Mouse (Mus musculus) splenic B cell, adult 2 months (primary cell): ENCODE results near the gene Scube3.
A peak's percentile ranks its signal among the peaks of the same experiment; 100 is the strongest.
"Not testable (repeated sequence)": the region's sequence is repeated elsewhere in the genome, so short reads cannot be mapped to it uniquely, and the experiment has no call there.

Experiments used
- DNase-seq: peaks from one replicate; pipeline ENCODE4 v3.0.0-alpha.2; 2011; ENCODE audit warnings: low read depth, low spot score
- H3K27me3 ChIP-seq: 2 replicates; pipeline ENCODE4 v1.6.1; 2012; ENCODE audit warnings: mild to moderate bottlenecking, low read length, moderate library complexity, mixed read lengths; ENCODE audit not compliant: control insufficient read depth, poor library complexity, insufficient read depth, severe bottlenecking
- H3K36me3 ChIP-seq: 2 replicates; pipeline ENCODE4 v1.6.1; 2012; ENCODE audit warnings: mild to moderate bottlenecking, low read length, moderate library complexity, mixed read lengths; ENCODE audit not compliant: control insufficient read depth, poor library complexity, insufficient read depth, severe bottlenecking

The Scube3 gene

GRCm38 (mm10) chr17:28208314-28208612, 66.3 kb downstream of the Scube3 start:
- H3K27me3 ChIP-seq, result no peaks in the 10 kb centered on the region
- DNase-seq, result no peak

GRCm38 (mm10) chr17:28209457-28210110, 67.6 kb downstream of the Scube3 start:
- no peaks in the 10 kb centered on the region for H3K27me3 ChIP-seq
- peaks cover 2% of the 10 kb centered on the region for H3K36me3 ChIP-seq
- peak; percentile 54 for DNase-seq

More at GRCm38 (mm10) chr17:28208314-28208612, 66.3 kb downstream of the Scube3 start:
- H3K36me3 ChIP-seq, result no peaks in the 10 kb centered on the region

- Histone ChIP-seq H3K36me3 (peaks cover 2% of the 10 kb centered on the region), H3K27me3 (no peaks in the 10 kb centered on the region)
- DNase-seq, result peak; percentile 80
These were observed 70.0 kb downstream of the Scube3 start for GRCm38 (mm10) chr17:28211921-28212341.

- Histone ChIP-seq H3K36me3 (peaks cover 2% of the 10 kb centered on the region), H3K27me3 (no peaks in the 10 kb centered on the region)
- no peak for DNase-seq
These were observed 70.5 kb downstream of the Scube3 start for GRCm38 (mm10) chr17:28212391-28212790.

GRCm38 (mm10) chr17:28213236-28213635, 71.3 kb downstream of the Scube3 start:
- Histone ChIP-seq H3K36me3 (peaks cover 2% of the 10 kb centered on the region), H3K27me3 (no peaks in the 10 kb centered on the region)
- peak; percentile 60 for DNase-seq

- Histone ChIP-seq H3K27me3 (no peaks in the 10 kb centered on the region), H3K36me3 (peaks cover 8% of the 10 kb centered on the region)
- DNase-seq, result no peak
These were observed 74.8 kb downstream of the Scube3 start for GRCm38 (mm10) chr17:28216791-28217190.

- Histone ChIP-seq H3K27me3 (no peaks in the 10 kb centered on the region), H3K36me3 (peaks cover 8% of the 10 kb centered on the region)
- DNase-seq, result peak; percentile 69
These were observed 76.0 kb downstream of the Scube3 start for GRCm38 (mm10) chr17:28217721-28218649.

- H3K27me3 ChIP-seq, DNase-seq, H3K36me3 ChIP-seq: not testable (repeated sequence)
These were observed 80.5 kb downstream of the Scube3 start for GRCm38 (mm10) chr17:28222463-28222862.

GRCm38 (mm10) chr17:28223561-28224391, 81.8 kb downstream of the Scube3 start:
- Histone ChIP-seq H3K36me3 (peaks cover 14% of the 10 kb centered on the region), H3K27me3 (no peaks in the 10 kb centered on the region)
- peak; percentile 97 for DNase-seq
